21 mouse cellular contexts compared by ENCODE assay signal in genomic region chr14:43983454-43983853, GRCm38 (mm10). TPM values are rescaled to one million over a fixed set of nuclear protein-coding genes. Genes with fewer than 3 reads are reported as not detected.
DNase-seq lines count a peak whose midpoint lies in the region; ATAC-seq and TF ChIP-seq lines count a peak whose summit lies in the region.
"Had no signal": no experiment of that assay in that cellular context is flagged by ENCODE, and none has a peak within 500 bp of the region (broad histone marks: within the 10 kb centered on the region; RNA-seq: fewer than 3 reads in every experiment).

No protein-coding gene starts in this region.

- no peak for TF ChIP-seq CTCF in heart, postnatal 0 days (IDR thresholded peaks at IDR 0.05; ENCODE audit: low read depth)

- TF ChIP-seq EP300 in heart, postnatal 0 days (IDR thresholded peaks at IDR 0.05; ENCODE audit: low read depth) = no peak

- H3K4me3 ChIP-seq in midbrain, embryonic 11.5 days (ENCODE audit: low read depth, low read length) = no peak overlapping the region
- H3K4me3 ChIP-seq in midbrain, embryonic 15.5 days = no peak overlapping the region
- no peak overlapping the region for H3K4me3 ChIP-seq in heart, postnatal 0 days (ENCODE audit: low read depth, low read length)
- H3K4me3 ChIP-seq: embryonic facial prominence, embryonic 13.5 days; forebrain, embryonic 12.5 days; hindbrain, embryonic 12.5 days had no signal

- H3K27ac ChIP-seq in midbrain, embryonic 11.5 days (ENCODE audit: low read depth, low read length) = no peak overlapping the region
- no peak overlapping the region for H3K27ac ChIP-seq in midbrain, embryonic 15.5 days
- H3K27ac ChIP-seq in heart, postnatal 0 days (ENCODE audit: low read depth) = peak overlapping the region; percentile 51
- H3K27ac ChIP-seq: embryonic facial prominence, embryonic 13.5 days; forebrain, embryonic 12.5 days; hindbrain, embryonic 12.5 days had no signal

- 0 out of 2 replicates have a peak, but pooled peaks have one; percentile 6 for ATAC-seq in midbrain, embryonic 11.5 days (ENCODE audit: low FRiP score)
- ATAC-seq in midbrain, embryonic 15.5 days (replicated peaks) = no peak
- ATAC-seq in heart, postnatal 0 days (ENCODE audit: insufficient read depth, low read depth) = peak; percentile 66
- ATAC-seq: CD4-positive, CD25-positive, alpha-beta regulatory T cell, adult 4 months had no signal

- no peak overlapping the region for H3K4me2 ChIP-seq in midbrain, embryonic 11.5 days
- H3K4me2 ChIP-seq in midbrain, embryonic 15.5 days = no peak overlapping the region
- H3K4me2 ChIP-seq in heart, postnatal 0 days (ENCODE audit: low read depth, low read length) = no peak overlapping the region
- H3K4me2 ChIP-seq: embryonic facial prominence, embryonic 13.5 days; forebrain, embryonic 12.5 days; hindbrain, embryonic 12.5 days had no signal

- H3K27me3 ChIP-seq in midbrain, embryonic 11.5 days (ENCODE audit: control insufficient read depth, insufficient read depth, low read length) = no peaks in the 10 kb centered on the region
- H3K27me3 ChIP-seq in midbrain, embryonic 15.5 days (replicated peaks) = no peaks in the 10 kb centered on the region
- no peaks in the 10 kb centered on the region for H3K27me3 ChIP-seq in heart, postnatal 0 days (ENCODE audit: control insufficient read depth, insufficient read depth, low read length)
- H3K27me3 ChIP-seq: embryonic facial prominence, embryonic 13.5 days; forebrain, embryonic 12.5 days; hindbrain, embryonic 12.5 days had no signal

- peak; percentile 44 for DNase-seq in heart, adult 11 months
- no peak for DNase-seq in heart, adult 8-10 months (ENCODE audit: low spot score)
- DNase-seq in midbrain, embryonic 11.5 days (ENCODE audit: low spot score, missing footprints) = no peak
- peak; percentile 25 for DNase-seq in heart, postnatal 0 days (ENCODE audit: low spot score)
- DNase-seq in left cerebral cortex, postnatal 10 days (ENCODE audit: extremely low spot score in 1 of 2, low spot score in 2 of 2) = no peak
- DNase-seq in kidney, postnatal 4 days = no peak

- no peaks in the 10 kb centered on the region for H3K36me3 ChIP-seq in midbrain, embryonic 11.5 days (ENCODE audit: control insufficient read depth, insufficient read depth, low read length)
- no peaks in the 10 kb centered on the region for H3K36me3 ChIP-seq in midbrain, embryonic 15.5 days (replicated peaks)
- no peaks in the 10 kb centered on the region for H3K36me3 ChIP-seq in heart, postnatal 0 days (replicated peaks; ENCODE audit: control insufficient read depth, insufficient read depth, low read length)
- H3K36me3 ChIP-seq: embryonic facial prominence, embryonic 13.5 days; forebrain, embryonic 12.5 days; G1E; hindbrain, embryonic 12.5 days had no signal

- no peaks in the 10 kb centered on the region for H3K4me1 ChIP-seq in midbrain, embryonic 11.5 days (ENCODE audit: control insufficient read depth, insufficient read depth, low read length)
- no peaks in the 10 kb centered on the region for H3K4me1 ChIP-seq in midbrain, embryonic 15.5 days
- no peaks in the 10 kb centered on the region for H3K4me1 ChIP-seq in heart, postnatal 0 days (ENCODE audit: control insufficient read depth, insufficient read depth)
- H3K4me1 ChIP-seq: embryonic facial prominence, embryonic 13.5 days; forebrain, embryonic 12.5 days; hindbrain, embryonic 12.5 days had no signal

- no peak overlapping the region for H3K9ac ChIP-seq in midbrain, embryonic 11.5 days (ENCODE audit: low read length)
- H3K9ac ChIP-seq in midbrain, embryonic 15.5 days = no peak overlapping the region
- H3K9ac ChIP-seq in heart, postnatal 0 days (replicated peaks; ENCODE audit: low read depth, low read length) = no peak overlapping the region
- H3K9ac ChIP-seq: embryonic facial prominence, embryonic 13.5 days; forebrain, embryonic 12.5 days; hindbrain, embryonic 12.5 days had no signal

- intact Hi-C loops in left cerebral cortex, postnatal 10 days (cut with DNase I) = no loop called here

- 77% methylated on average over 4 of the region's 4 CpGs for WGBS in midbrain, embryonic 11.5 days
- 65% methylated on average over 4 of the region's 4 CpGs for WGBS in midbrain, embryonic 15.5 days
- 24% methylated on average over 4 of the region's 4 CpGs for WGBS in heart, postnatal 0 days

- no peaks in the 10 kb centered on the region for H3K9me3 ChIP-seq in midbrain, embryonic 11.5 days (ENCODE audit: control insufficient read depth, low read length)
- H3K9me3 ChIP-seq in midbrain, embryonic 15.5 days = no peaks in the 10 kb centered on the region
- H3K9me3 ChIP-seq in heart, postnatal 0 days (replicated peaks; ENCODE audit: control insufficient read depth, low read length) = no peaks in the 10 kb centered on the region
- H3K9me3 ChIP-seq: embryonic facial prominence, embryonic 13.5 days; forebrain, embryonic 12.5 days; hindbrain, embryonic 12.5 days had no signal

RNA-seq across cellular contexts. Expression of gene Ang6, which starts 18.6 kb away (rescaled TPM):
- total RNA-seq in heart, adult 8-10 months (2022) = not detected
- polyA plus RNA-seq in midbrain, embryonic 11.5 days (2014; fragmentation: Nextera tagmentation; extraction: Ambion mirVana) = not detected in 2 replicates
- not detected in 2 replicates for polyA plus RNA-seq in midbrain, embryonic 15.5 days (2015; fragmentation: Nextera tagmentation; extraction: Ambion mirVana)
- total RNA-seq in heart, postnatal 0 days (2014; rRNA removed; ENCODE audit: low replicate concordance) = not detected in 2 replicates
- not detected in 2 replicates for polyA plus RNA-seq in heart, postnatal 0 days (2015; fragmentation: Nextera tagmentation; extraction: Ambion mirVana)
- not detected for total RNA-seq in left cerebral cortex, postnatal 10 days (2021)
- total RNA-seq: adrenal gland, adult 2 months; adrenal gland, postnatal 25 days; gastrocnemius, adult 18-20 months; gastrocnemius, postnatal 14 days; heart, postnatal 36 days had no signal
- polyA plus RNA-seq: adrenal gland, adult 2 months; CD4-positive, CD25-positive, alpha-beta regulatory T cell, adult 4 months; embryonic facial prominence, embryonic 13.5 days; forebrain, embryonic 12.5 days; forebrain, embryonic 16.5 days; G1E; gonadal fat pad, adult 2 months; hindbrain, embryonic 12.5 days; hindbrain, embryonic 16.5 days; intestine, embryonic 14.5 days had no signal

RNA-seq across cellular contexts. Expression of gene Ang5, which starts 26.6 kb away (rescaled TPM):
- total RNA-seq in heart, adult 8-10 months (2022) = not detected
- polyA plus RNA-seq in midbrain, embryonic 11.5 days (2014; fragmentation: Nextera tagmentation; extraction: Ambion mirVana) = not detected in 2 replicates
- not detected in 2 replicates for polyA plus RNA-seq in midbrain, embryonic 15.5 days (2015; fragmentation: Nextera tagmentation; extraction: Ambion mirVana)
- not detected in 2 replicates for total RNA-seq in heart, postnatal 0 days (2014; rRNA removed; ENCODE audit: low replicate concordance)
- not detected in 2 replicates for polyA plus RNA-seq in heart, postnatal 0 days (2015; fragmentation: Nextera tagmentation; extraction: Ambion mirVana)
- not detected for total RNA-seq in left cerebral cortex, postnatal 10 days (2021)
- total RNA-seq: adrenal gland, adult 2 months; adrenal gland, postnatal 25 days; G1E; gastrocnemius, adult 18-20 months; gastrocnemius, postnatal 14 days; heart, postnatal 36 days had no signal
- polyA plus RNA-seq: adrenal gland, adult 2 months; CD4-positive, CD25-positive, alpha-beta regulatory T cell, adult 4 months; embryonic facial prominence, embryonic 13.5 days; forebrain, embryonic 12.5 days; forebrain, embryonic 16.5 days; G1E; gonadal fat pad, adult 2 months; hindbrain, embryonic 12.5 days; hindbrain, embryonic 16.5 days; intestine, embryonic 14.5 days had no signal

RNA-seq across cellular contexts. Expression of gene Gm8113, which starts 58.3 kb away (rescaled TPM):
- 1 to 10 TPM; 2.6 to 5.3 (median 4.2) TPM for total RNA-seq in heart, adult 8-10 months (2022)
- polyA plus RNA-seq in midbrain, embryonic 11.5 days (2014; fragmentation: Nextera tagmentation; extraction: Ambion mirVana) = 3.8 and 4.0 TPM in 2 replicates
- polyA plus RNA-seq in midbrain, embryonic 15.5 days (2015; fragmentation: Nextera tagmentation; extraction: Ambion mirVana) = 4.9 and 5.8 TPM in 2 replicates
- 12.9 and 20.5 TPM in 2 replicates for total RNA-seq in heart, postnatal 0 days (2014; rRNA removed; ENCODE audit: low replicate concordance)
- polyA plus RNA-seq in heart, postnatal 0 days (2015; fragmentation: Nextera tagmentation; extraction: Ambion mirVana) = 32.3 and 33.7 TPM in 2 replicates
- under 1 TPM; 0.22 to 0.45 TPM for total RNA-seq in left cerebral cortex, postnatal 10 days (2021)
- polyA plus RNA-seq: G1E had no signal

Comparison
In these comparisons a context has a peak if more than half of its experiments do, and no peak if none do; other contexts are left out.
1. DNase-seq: peak in heart, adult 11 months (single experiment) and heart, postnatal 0 days (single experiment); none in heart, adult 8-10 months (single experiment), midbrain, embryonic 11.5 days (single experiment), left cerebral cortex, postnatal 10 days (0 of 2) and kidney, postnatal 4 days (0 of 2).